Mouse (Mus musculus) intestine, embryonic 14.5 days (tissue): ENCODE measurements around the gene Fam89a. TPM values are rescaled to one million over a fixed set of nuclear protein-coding genes. Genes with fewer than 3 reads are reported as not detected.

Source experiments
- ATAC-seq: fragments of 200-750 bp; cut with Nextera tagmentation; replicated peaks from 2 replicates; pipeline ENCODE4 v1.8.0; 2017; ENCODE audit warnings: low read depth, moderate number of reproducible peaks, moderate TSS enrichment, moderate library complexity; ENCODE audit not compliant: low FRiP score, low TSS enrichment
- DNase-seq: peaks from one replicate; pipeline ENCODE4 v3.0.0-alpha.2; 2018; ENCODE audit warnings: low spot score
- H3K27ac ChIP-seq: fragments of 300-500 bp; sonication (generic); 2 replicates; pipeline ENCODE4 v1.5.1; 2014; ENCODE audit warnings: low read depth, mild to moderate bottlenecking, control low read depth
- H3K27me3 ChIP-seq: fragments of 300-500 bp; sonication (generic); replicated peaks from 2 replicates; pipeline ENCODE4 v1.6.1; 2014; ENCODE audit warnings: low read length, control low read depth; ENCODE audit not compliant: control insufficient read depth, insufficient read depth
- H3K36me3 ChIP-seq: fragments of 300-500 bp; sonication (generic); 2 replicates; pipeline ENCODE4 v1.6.1; 2014; ENCODE audit warnings: low read length, control low read depth; ENCODE audit not compliant: control insufficient read depth, insufficient read depth
- H3K4me1 ChIP-seq: fragments of 300-500 bp; sonication (generic); replicated peaks from 2 replicates; pipeline ENCODE4 v1.6.1; 2014; ENCODE audit warnings: low read length, control low read depth, mixed read lengths; ENCODE audit not compliant: control insufficient read depth, insufficient read depth
- H3K4me2 ChIP-seq: fragments of 300-500 bp; sonication (generic); 2 replicates; pipeline ENCODE4 v1.6.1; 2014; ENCODE audit warnings: low read length
- H3K4me3 ChIP-seq: fragments of 300-500 bp; sonication (generic); 2 replicates; pipeline ENCODE4 v1.5.1; 2014; ENCODE audit warnings: low read depth, low read length, control low read depth, mixed read lengths
- H3K9ac ChIP-seq: fragments of 300-500 bp; sonication (generic); 2 replicates; pipeline ENCODE4 v1.6.1; 2014; ENCODE audit warnings: mild to moderate bottlenecking, low read length
- H3K9me3 ChIP-seq: fragments of 300-500 bp; sonication (generic); 2 replicates; pipeline ENCODE4 v1.6.1; 2016; ENCODE audit warnings: low read length, control low read depth; ENCODE audit not compliant: control insufficient read depth
- WGBS: fragments of 180-500 bp; shearing (Covaris S2); extraction: QIAGEN DNeasy Blood & Tissue Kit; methylation state at CpG from one replicate; pipeline ENCODE4 v1.1.7; 2014; 5-methylcytosine and 5-hydroxymethylcytosine counted together
- polyA plus RNA-seq: library from polyadenylated mRNA; unstranded; fragments of >200 nt; fragmentation: Nextera tagmentation; extraction: Ambion mirVana; gene quantifications from 2 replicates; pipeline ENCODE4 v1.2.1, GENCODE M21; 2014

The Fam89a gene
- polyA plus RNA-seq = 6.5 and 6.9 TPM in 2 replicates

DNA sequence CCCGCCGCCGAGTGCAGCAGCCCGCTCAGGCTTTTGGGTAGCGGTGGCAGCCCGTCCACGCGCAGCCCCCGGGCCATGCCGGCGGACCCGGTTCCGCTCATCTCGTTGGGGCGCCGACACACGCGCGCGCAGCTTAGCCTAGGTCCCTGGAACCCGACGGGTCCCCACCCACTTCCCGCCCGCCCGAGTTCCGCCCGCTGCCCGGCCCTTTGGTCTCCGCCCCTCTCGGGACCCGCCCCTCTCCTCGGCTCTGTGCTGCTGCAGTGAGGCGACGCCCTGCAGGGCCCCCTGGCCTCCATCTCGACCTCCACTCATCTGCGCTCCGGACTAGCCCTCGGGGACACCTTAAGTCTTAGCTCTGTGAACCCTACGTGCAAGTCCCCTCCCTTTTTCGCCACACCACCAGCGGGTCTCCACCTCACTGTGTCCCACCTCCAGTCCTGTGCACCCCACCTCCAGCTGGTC, at the start of gene Fam89a:
Gene Fam89a (minus strand): TSS at position 124 of the 465 bp plus-strand sequence.
- under 1% methylated on average over 38 of the region's 41 CpGs for WGBS
- H3K27ac ChIP-seq = no peak within 1 kb of the TSS

DNA sequence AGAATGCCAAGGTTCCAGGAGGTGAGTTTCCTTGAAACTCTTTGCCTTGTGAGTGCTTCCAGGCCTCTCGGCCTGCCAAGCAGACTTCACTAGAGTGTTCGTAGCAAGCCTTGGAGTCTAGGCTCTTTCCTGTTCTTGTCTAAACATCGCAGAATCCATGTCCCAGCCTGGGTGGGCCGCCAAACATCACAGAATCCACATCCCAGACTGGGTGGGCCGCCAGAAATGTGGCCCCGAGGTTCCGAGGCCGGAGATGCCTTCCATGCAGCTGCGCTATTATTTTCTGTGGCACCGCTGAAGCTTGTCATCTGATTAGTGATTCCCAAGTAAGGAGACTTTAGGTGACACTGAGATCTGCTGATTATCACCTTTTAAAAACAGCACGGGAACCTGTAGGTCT, 48.9 kb upstream of the Fam89a start:
- Histone ChIP-seq H3K4me2 (no peak overlapping the region), H3K4me1 (no peaks in the 10 kb centered on the region), H3K9me3 (no peaks in the 10 kb centered on the region), H3K27me3 (peaks cover 19% of the 10 kb centered on the region), H3K9ac (no peak overlapping the region), H3K27ac (no peak overlapping the region), H3K36me3 (no peaks in the 10 kb centered on the region), H3K4me3 (no peak overlapping the region)
- ATAC-seq (no peak), DNase-seq (peak; percentile 59)
- WGBS = 17% methylated on average over 11 of the region's 11 CpGs

More for the DNA sequence above, at the start of gene Fam89a:
- Histone ChIP-seq H3K4me1 (peaks cover 31% of the 10 kb centered on the region), H3K9me3 (no peaks in the 10 kb centered on the region), H3K4me3 (peak within 1 kb of the TSS; percentile 65), H3K36me3 (no peaks in the 10 kb centered on the region), H3K4me2 (peak within 1 kb of the TSS; percentile 98), H3K9ac (peak within 1 kb of the TSS; percentile 48), H3K27me3 (peaks cover 25% of the 10 kb centered on the region)
- ATAC-seq = peak; percentile 76
- DNase-seq = peak; percentile 80

DNA sequence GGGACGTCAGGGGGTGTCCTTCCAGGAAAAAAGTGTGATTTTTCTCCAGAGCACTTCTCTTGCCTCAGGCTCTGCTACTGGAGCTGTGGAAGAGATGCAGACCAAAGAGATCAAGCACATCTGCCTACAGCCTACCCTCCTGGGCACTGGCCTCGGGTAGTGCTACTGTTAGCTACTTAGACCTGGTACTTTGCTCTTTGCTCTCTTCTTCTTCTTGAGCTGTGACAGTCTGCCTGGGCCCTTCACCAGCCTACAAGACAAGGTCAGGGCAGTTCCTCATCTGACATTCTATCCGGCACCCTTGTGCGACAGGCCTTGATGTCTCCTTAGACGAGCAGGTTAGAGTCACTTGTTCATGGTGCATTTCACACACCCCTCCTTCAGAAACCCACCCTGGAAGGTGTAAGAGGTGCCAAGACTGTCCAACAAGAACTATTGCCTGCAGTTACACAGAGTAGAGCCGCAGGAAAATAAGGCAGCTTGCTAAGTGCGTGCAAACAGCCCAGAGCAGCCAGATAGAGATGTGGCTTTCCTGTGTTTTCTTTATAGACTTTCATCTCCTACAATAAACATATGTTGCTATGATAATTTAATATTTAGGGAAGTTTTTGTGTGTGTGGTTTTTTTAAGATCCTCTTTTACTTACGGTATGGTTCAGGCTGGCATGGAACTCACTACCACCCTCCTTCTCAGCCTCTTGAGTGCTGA, 44.3 kb upstream of the Fam89a start:
- Histone ChIP-seq H3K4me2 (no peak overlapping the region), H3K36me3 (no peaks in the 10 kb centered on the region), H3K4me1 (peaks cover 17% of the 10 kb centered on the region), H3K9me3 (no peaks in the 10 kb centered on the region), H3K27me3 (peaks cover 56% of the 10 kb centered on the region), H3K9ac (no peak overlapping the region), H3K4me3 (no peak overlapping the region), H3K27ac (no peak overlapping the region)
- WGBS = 73% methylated on average over 8 of the region's 8 CpGs
- ATAC-seq = no peak
- no peak for DNase-seq

DNA sequence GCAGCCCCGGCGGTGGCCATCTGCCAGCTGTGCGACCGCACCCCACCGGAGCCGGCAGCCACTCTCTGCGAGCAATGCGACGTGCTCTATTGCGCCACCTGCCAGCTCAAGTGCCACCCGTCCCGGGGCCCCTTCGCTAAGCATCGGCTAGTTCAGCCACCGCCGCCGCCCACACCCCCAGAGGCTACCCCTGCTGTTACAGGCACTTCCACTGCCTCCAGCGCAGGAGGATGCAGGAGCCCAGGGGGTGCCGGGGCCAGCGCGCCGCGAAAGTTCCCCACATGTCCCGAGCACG, 42.8 kb upstream of the Fam89a start:
- WGBS = under 1% methylated on average over 23 of the region's 25 CpGs
- ATAC-seq = no peak
- H3K27ac ChIP-seq = no peak overlapping the region
- peak overlapping the region; percentile 54 for H3K4me3 ChIP-seq
- peak overlapping the region; percentile 99 for H3K4me2 ChIP-seq
- H3K9me3 ChIP-seq = no peaks in the 10 kb centered on the region
- no peak overlapping the region for H3K9ac ChIP-seq
- DNase-seq = peak; percentile 77
- H3K4me1 ChIP-seq = peaks cover 17% of the 10 kb centered on the region
- peaks cover 57% of the 10 kb centered on the region for H3K27me3 ChIP-seq
- H3K36me3 ChIP-seq = no peaks in the 10 kb centered on the region

DNA sequence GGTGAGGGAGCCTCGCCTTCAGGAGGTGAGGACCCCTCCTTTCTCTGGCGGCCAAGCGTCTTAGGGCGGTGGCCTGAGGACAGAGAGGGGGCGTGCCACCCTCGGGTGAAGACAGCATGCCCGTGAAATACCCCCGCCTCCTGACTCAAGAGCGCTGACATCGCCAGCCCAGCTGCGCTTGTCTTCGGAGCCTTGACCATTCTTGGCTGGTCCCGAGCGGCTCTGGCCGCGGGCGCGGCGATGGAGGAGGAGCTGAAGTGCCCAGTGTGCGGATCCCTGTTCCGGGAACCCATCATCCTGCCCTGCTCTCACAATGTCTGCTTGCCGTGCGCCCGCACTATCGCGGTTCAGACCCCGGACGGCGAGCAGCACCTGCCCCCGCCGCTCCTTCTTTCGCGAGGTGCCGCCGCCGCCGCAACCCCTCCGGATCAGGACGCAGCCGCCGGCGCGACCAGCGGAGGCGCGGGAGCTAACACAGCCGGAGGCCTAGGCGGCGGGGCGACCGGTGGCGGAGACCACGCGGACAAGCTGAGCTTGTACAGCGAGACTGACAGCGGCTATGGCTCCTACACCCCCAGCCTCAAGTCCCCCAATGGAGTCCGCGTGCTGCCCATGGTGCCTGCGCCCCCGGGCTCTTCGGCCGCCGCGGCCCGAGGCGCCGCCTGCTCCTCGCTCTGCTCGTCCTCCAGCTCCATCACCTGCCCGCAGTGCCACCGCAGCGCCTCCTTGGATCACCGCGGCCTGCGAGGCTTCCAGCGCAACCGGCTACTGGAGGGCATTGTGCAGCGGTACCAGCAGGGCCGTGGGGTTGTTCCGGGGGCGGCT, 42.2 kb upstream of the Fam89a start:
- ATAC-seq = peak; percentile 41

DNA sequence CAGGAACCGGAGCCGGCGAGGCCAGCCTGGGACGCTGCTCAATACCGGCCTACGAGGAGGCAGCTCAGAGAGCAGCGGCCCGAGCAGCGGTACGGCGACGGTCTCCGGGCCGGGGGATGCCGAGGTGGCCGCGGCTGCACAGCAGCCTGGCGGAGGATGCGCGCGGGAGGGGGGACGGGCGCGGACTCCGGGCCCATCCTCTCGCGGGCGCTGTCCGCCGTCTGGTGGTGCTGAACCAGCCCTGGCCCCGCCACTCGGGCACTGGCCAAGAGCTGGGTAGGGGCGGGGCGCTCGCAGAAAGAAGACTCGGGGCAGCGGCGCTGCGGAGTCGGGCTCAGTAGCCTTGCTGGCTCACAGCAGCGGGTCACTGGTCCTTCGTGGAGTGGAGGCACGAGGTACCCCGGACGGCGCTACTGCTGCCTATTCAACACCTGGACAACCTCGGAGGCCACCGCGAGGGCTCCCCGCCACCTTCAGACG, 41.6 kb upstream of the Fam89a start:
- Histone ChIP-seq H3K9ac (no peak overlapping the region), H3K4me3 (peak overlapping the region; percentile 54), H3K27ac (peak overlapping the region; percentile 43; the same call in 1 of the 2 replicates), H3K4me1 (peaks cover 17% of the 10 kb centered on the region), H3K27me3 (peaks cover 57% of the 10 kb centered on the region), H3K36me3 (no peaks in the 10 kb centered on the region), H3K4me2 (peak overlapping the region; percentile 99), H3K9me3 (no peaks in the 10 kb centered on the region)
- DNase-seq = peak; percentile 97
- WGBS = under 1% methylated on average over 37 of the region's 51 CpGs
- ATAC-seq = peak; percentile 84

More for the DNA sequence above, 42.2 kb upstream of the Fam89a start:
- peak; percentile 56 for DNase-seq
- Histone ChIP-seq H3K4me1 (peaks cover 17% of the 10 kb centered on the region), H3K4me2 (peak overlapping the region; percentile 99), H3K4me3 (peak overlapping the region; percentile 54), H3K36me3 (no peaks in the 10 kb centered on the region), H3K27me3 (peaks cover 57% of the 10 kb centered on the region), H3K9ac (no peak overlapping the region), H3K9me3 (no peaks in the 10 kb centered on the region), H3K27ac (no peak overlapping the region)
- 1% methylated on average over 78 of the region's 81 CpGs for WGBS

DNA sequence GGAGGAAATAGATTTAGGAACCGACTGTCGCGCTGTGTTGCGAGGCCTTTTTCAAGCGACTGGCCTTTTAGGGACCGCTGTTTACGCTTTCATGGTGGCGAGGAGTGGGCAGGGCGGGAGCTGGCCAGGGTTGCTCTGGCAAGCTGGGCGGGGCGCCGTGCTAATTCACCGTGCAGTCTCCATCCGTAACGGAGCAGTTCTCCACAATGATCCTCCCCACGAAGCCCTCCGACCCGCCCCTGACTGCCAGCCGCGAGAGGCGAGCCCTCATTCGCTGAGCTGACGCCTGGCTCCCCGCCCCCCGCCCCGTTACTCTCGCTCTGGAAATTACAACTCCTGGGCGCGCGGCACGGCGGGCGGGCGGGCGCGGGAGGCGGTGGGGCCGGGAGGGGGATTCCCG, 41.1 kb upstream of the Fam89a start, which contains the start of gene Trim67:
Gene Trim67 (plus strand): TSS at position 385 of the 400 bp plus-strand sequence.
- under 1% methylated on average over 38 of the region's 39 CpGs for WGBS
- H3K4me3 ChIP-seq = peak within 1 kb of the TSS; percentile 54
- H3K36me3 ChIP-seq = no peaks in the 10 kb centered on the region
- H3K27ac ChIP-seq = peak within 1 kb of the TSS; percentile 43; the same call in 1 of the 2 replicates
- peaks cover 57% of the 10 kb centered on the region for H3K27me3 ChIP-seq
- H3K9ac ChIP-seq = no peak within 1 kb of the TSS; the same call in 1 of the 2 replicates
- peaks cover 17% of the 10 kb centered on the region for H3K4me1 ChIP-seq
- no peaks in the 10 kb centered on the region for H3K9me3 ChIP-seq
- ATAC-seq (peak; percentile 80), DNase-seq (peak; percentile 79)
- H3K4me2 ChIP-seq = peak within 1 kb of the TSS; percentile 99

DNA sequence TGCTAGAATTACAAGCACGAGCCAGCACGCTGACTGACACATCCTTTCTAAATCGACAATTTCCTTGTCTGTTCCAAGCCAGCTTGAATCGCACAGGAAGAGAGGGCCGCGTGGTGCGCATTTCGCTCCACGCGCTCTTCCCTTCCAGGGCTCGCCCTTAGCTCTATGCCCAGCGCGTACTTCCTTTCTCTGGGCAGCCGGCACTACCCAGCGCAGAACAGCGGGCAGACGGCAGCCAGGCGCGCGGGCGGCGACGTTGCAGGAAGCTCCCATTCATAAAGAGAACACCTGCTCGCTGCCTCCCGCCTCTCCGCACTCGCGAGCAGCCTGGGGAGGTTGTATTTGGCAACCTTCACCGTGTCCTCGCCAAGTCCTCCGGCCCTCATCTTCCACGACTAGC, 40.6 kb upstream of the Fam89a start:
- peak overlapping the region; percentile 99 for H3K4me2 ChIP-seq
- H3K4me1 ChIP-seq = peaks cover 17% of the 10 kb centered on the region
- H3K4me3 ChIP-seq = peak overlapping the region; percentile 54
- H3K9me3 ChIP-seq = no peaks in the 10 kb centered on the region
- ATAC-seq = no peak
- peak; percentile 70 for DNase-seq
- under 1% methylated on average over 32 of the region's 32 CpGs for WGBS
- no peak overlapping the region; the same call in 1 of the 2 replicates for H3K9ac ChIP-seq
- no peaks in the 10 kb centered on the region for H3K36me3 ChIP-seq
- H3K27ac ChIP-seq = no peak overlapping the region
- peaks cover 54% of the 10 kb centered on the region for H3K27me3 ChIP-seq
